Mouse (Mus musculus): ENCODE results near the gene 4932411N23Rik. TPM values are rescaled to one million over a fixed set of nuclear protein-coding genes. Genes with fewer than 3 reads are reported as not detected.
"Not testable (repeated sequence)": the region's sequence is repeated elsewhere in the genome, so short reads cannot be mapped to it uniquely, and the experiment has no call there.

Gene 4932411N23Rik
- not detected for total RNA-seq (2021)
- long read RNA-seq, experiment 1 = 0 reads
- long read RNA-seq, experiment 2 = 0 reads

DNA sequence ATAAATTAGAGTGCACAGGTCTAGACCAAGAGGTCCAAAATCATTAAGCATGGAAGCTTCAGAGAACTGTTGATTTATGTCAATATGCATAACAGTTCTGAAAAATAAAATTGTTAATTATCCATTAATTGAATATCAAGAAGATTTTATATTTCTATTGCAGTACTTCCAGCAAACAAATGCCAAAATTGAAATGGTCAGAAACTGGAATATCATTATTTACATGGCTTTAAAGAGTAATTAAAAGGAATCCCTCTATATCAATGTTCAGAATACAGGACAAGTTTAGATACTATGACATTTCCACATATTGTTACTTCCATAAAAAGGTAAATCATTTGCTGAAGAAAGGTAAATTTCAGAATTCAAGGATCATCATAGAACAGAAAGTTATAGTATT is at the start of gene 4932411N23Rik:
4932411N23Rik (minus strand) TSS at position 101 of the 400 bp plus-strand sequence.
- intact Hi-C loops (cut with DNase I; ENCODE audit: low total_unique reads) = no loop called here
- DNase-seq = no peak

DNA sequence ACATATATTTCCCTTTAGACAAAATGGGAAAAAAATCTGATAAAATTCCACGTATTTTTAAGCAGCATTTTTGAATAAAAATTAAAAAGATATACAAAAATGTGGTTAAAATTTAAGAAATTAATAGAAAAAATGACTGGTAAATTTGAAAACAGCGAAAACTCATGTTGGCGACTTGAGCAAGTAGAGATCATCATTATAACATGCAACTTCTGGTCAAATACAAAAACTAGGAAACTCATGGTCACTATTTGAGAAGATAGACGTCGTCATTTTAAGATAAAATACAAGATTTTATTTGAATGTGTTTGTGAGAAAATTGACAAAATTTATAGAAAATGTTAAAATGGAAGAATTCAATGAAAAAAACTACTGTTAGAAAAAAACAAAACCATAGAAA is 35.8 kb downstream of the 4932411N23Rik start:
- intact Hi-C loops (cut with DNase I; ENCODE audit: low total_unique reads) = no loop called here

DNA sequence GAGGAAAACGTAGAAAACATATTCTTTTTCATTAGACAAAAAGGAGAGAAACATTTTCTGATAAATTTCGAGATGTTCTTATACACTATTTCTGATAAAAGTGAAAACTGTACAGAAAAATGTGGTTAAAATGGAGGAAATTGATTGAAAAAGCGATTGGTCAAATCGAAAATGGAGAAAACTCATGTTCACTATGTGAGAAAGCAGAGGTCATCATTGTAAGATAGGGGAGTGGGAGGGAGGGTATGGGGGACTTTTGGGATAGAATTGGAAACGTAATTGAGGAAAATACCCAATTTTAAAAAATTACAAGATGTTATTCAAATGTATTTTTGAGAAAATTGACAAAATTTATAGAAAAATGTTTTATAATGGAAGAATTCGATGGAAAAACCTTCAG is 38.0 kb downstream of the 4932411N23Rik start:
- intact Hi-C loops (cut with DNase I; ENCODE audit: low total_unique reads); DNase-seq: not testable (repeated sequence)

More for the DNA sequence above, 35.8 kb downstream of the 4932411N23Rik start:
- DNase-seq = no peak

DNA sequence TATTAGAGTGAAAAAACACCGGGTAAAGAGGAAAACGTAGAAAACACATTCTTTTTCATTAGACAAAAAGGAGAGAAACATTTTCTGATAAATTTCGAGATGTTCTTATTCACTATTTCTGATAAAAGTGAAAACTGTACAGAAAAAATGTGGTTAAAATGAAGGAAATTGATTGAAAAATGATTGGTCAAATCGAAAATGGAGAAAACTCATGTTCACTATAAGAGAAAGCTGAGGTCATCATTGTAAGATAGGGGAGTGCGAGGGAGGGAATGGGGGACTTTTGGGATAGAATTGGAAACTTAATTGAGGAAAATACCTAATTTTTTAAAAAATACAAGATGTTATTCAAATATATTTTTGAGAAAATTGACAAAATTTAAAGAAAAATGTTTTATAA is 40.8 kb downstream of the 4932411N23Rik start:
- intact Hi-C loops (cut with DNase I; ENCODE audit: low total_unique reads); DNase-seq: not testable (repeated sequence)

DNA sequence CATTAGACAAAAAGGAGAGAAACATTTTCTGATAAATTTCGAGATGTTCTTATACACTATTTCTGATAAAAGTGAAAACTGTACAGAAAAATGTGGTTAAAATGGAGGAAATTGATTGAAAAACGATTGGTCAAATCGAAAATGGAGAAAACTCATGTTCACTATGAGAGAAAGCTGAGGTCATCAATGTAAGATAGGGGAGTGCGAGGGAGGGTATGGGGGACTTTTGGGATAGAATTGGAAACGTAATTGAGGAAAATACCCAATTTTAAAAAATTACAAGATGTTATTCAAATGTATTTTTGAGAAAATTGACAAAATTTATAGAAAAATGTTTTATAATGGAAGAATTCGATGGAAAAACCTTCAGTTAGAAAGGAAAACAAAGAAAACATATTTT is 42.2 kb downstream of the 4932411N23Rik start:
- intact Hi-C loops (cut with DNase I; ENCODE audit: low total_unique reads) = not testable (repeated sequence)
- peak; percentile 3 for DNase-seq

Other genes starting within 250 kb of the 4932411N23Rik start
- gene Gm382, start 224.1 kb upstream of the 4932411N23Rik start, total RNA-seq (2021) = not detected